Mouse (Mus musculus) hindbrain, embryonic 10.5 days (tissue): Measurements from ENCODE around the gene Numbl. TPM values are rescaled to one million over a fixed set of nuclear protein-coding genes. Genes with fewer than 3 reads are reported as not detected.

Experiments
- DNase-seq: peaks from one replicate; pipeline ENCODE4 v3.0.0-alpha.2; 2017; ENCODE audit warnings: low spot score
- H3K27ac ChIP-seq: fragments of 300-500 bp; sonication (generic); 2 replicates; pipeline ENCODE4 v1.5.1; 2016; ENCODE audit warnings: mild to moderate bottlenecking, moderate library complexity
- H3K27me3 ChIP-seq: fragments of 300-500 bp; sonication (generic); 2 replicates; pipeline ENCODE4 v1.6.1; 2016; ENCODE audit warnings: mild to moderate bottlenecking; ENCODE audit not compliant: poor library complexity, insufficient read depth, severe bottlenecking
- H3K36me3 ChIP-seq: fragments of 300-500 bp; sonication (generic); 2 replicates; pipeline ENCODE4 v1.6.1; 2016; ENCODE audit warnings: mild to moderate bottlenecking, moderate library complexity
- H3K4me1 ChIP-seq: fragments of 300-500 bp; sonication (generic); replicated peaks from 2 replicates; pipeline ENCODE4 v1.6.1; 2016; ENCODE audit warnings: mild to moderate bottlenecking
- H3K4me3 ChIP-seq: fragments of 300-500 bp; sonication (generic); 2 replicates; pipeline ENCODE4 v1.5.1; 2016; ENCODE audit warnings: mild to moderate bottlenecking, moderate library complexity
- H3K9me3 ChIP-seq: fragments of 300-500 bp; sonication (generic); 2 replicates; pipeline ENCODE4 v1.6.1; 2016; ENCODE audit warnings: mild to moderate bottlenecking, moderate library complexity
- WGBS: fragments of 180-500 bp; shearing (Covaris S2); methylation state at CpG from one replicate; pipeline ENCODE4 v1.1.7; 2016; 5-methylcytosine and 5-hydroxymethylcytosine counted together
- polyA plus RNA-seq: library from polyadenylated mRNA; unstranded; fragments of >200 nt; fragmentation: Nextera tagmentation; extraction: Ambion mirVana; gene quantifications from 2 replicates; pipeline ENCODE4 v1.2.1, GENCODE M21; 2016

The Numbl gene
- polyA plus RNA-seq, 1 experiment from 2014 or later: 53.1 TPM

DNA sequence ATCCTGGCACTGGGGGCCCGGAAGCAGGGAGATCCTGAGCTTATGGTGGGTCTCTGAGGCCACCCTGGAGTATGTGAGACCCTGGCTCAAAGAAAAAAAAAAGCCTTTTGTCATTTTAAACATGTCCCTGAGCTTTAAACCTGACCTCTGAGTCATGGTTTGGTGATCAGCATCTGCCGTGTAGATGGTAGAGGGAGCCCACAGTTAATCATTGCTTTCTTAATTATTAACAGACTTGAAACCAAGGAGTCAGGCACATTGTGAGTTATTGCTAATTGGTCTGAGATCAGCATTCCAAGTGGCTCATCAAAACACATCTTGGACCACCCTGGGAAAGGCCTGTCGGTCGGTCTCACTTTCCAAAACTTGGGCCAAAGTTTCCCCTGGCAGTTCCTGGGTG lies 24.0 kb downstream of the Numbl start:
- Histone ChIP-seq H3K27me3 (peaks cover 20% of the 10 kb centered on the region), H3K4me1 (peaks cover 14% of the 10 kb centered on the region), H3K27ac (no peak overlapping the region), H3K9me3 (no peaks in the 10 kb centered on the region), H3K36me3 (peaks cover 52% of the 10 kb centered on the region), H3K4me3 (no peak overlapping the region)
- DNase-seq: no peak
- WGBS: 72% methylated on average over 4 of the region's 4 CpGs

DNA sequence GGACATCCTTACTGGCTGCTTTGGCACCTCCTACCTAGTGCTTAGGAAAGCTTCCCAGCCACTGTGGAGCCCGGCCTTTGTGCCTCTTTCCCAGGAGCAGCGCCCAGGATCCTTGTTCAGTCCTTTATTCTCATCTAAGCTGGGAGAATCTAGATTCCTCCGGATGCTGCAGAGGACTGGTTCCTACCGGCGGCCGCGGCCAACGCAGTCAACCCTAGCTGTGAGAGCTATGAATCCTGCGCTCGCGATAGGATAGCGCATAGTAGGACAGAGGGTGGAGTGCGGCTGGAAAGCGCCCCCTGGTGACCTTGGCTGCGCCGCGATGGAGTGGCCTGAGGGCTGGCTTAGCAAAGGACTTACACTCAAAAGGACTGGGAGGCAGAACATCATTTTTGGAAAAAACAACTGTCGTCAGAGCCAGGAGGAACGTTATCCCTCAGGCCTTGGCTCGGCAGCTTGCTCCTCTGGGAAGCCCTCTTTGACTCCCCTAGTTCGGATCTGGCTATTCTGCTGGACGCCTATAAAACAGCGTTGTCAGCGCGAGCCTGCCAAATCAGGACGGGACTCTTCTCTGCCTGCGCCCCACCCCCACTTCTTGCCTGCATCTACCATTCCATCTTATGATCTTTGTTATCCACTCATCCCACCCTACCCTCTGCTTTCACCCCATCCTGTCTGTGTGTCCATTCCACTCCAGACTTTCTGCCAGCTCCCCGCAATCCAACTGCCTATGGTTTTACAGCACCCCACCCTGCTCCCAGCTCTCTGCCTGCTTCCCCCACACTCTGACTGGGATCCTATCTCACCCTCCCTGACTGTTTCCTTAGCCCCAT lies 26.8 kb downstream of the Numbl start:
- Histone ChIP-seq H3K27ac (peak overlapping the region; percentile 64; the same call in 1 of the 2 replicates), H3K27me3 (peaks cover 20% of the 10 kb centered on the region), H3K36me3 (peaks cover 24% of the 10 kb centered on the region), H3K4me3 (peak overlapping the region; percentile 26), H3K4me1 (peaks cover 14% of the 10 kb centered on the region), H3K9me3 (no peaks in the 10 kb centered on the region)
- 2% methylated on average over 28 of the region's 28 CpGs for WGBS
- DNase-seq: peak; percentile 63

DNA sequence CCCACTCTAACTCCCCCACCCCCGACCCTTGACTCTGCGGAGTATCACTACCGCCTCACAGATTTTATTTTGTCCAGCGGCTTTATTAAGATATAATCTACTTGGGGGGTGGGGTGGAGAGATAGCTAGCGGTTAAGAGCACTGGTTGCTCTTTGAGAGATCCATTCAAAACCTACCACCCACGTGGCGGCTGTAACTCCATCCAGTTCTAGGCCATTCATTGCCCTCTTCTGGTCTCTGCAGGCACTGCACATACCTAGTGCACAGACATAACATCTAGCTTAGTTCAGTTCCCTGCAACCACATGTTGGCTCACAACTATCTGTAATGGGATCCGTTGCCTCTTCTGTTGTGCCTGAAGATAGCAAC lies 27.4 kb downstream of the Numbl start:
- 5% methylated on average over 8 of the region's 8 CpGs for WGBS
- peaks cover 20% of the 10 kb centered on the region for H3K27me3 ChIP-seq
- peaks cover 14% of the 10 kb centered on the region for H3K4me1 ChIP-seq
- DNase-seq: peak; percentile 83
- peaks cover 19% of the 10 kb centered on the region for H3K36me3 ChIP-seq
- H3K27ac ChIP-seq: peak overlapping the region; percentile 64; the same call in 1 of the 2 replicates
- H3K9me3 ChIP-seq: no peaks in the 10 kb centered on the region
- H3K4me3 ChIP-seq: peak overlapping the region; percentile 26

DNA sequence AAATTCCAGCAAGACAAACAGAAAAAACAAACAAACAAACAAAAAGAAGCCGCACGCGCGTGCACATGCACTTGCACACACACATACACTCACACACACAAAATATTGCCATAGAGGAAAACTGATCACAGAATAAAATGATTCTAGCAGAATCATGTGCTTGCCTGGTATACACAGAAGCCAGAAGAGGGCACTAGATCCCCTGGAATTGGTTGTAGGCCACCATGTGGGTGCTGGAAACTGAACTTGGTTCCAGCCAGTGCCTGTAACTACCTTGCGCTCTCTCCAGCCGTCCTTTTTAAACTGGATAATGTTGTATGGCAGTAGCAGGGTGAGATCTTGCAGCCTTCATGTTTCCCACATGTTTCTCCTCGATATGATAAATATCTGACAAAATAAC lies 30.5 kb downstream of the Numbl start:
- peaks cover 20% of the 10 kb centered on the region for H3K27me3 ChIP-seq
- peaks cover 14% of the 10 kb centered on the region for H3K4me1 ChIP-seq
- no peak overlapping the region for H3K27ac ChIP-seq
- H3K4me3 ChIP-seq: no peak overlapping the region
- DNase-seq: no peak
- 0 out of 2 replicates have a peak, but pooled peaks cover 4% of the 10 kb centered on the region for H3K9me3 ChIP-seq
- 89% methylated on average over 7 of the region's 7 CpGs for WGBS
- no peaks in the 10 kb centered on the region for H3K36me3 ChIP-seq

DNA sequence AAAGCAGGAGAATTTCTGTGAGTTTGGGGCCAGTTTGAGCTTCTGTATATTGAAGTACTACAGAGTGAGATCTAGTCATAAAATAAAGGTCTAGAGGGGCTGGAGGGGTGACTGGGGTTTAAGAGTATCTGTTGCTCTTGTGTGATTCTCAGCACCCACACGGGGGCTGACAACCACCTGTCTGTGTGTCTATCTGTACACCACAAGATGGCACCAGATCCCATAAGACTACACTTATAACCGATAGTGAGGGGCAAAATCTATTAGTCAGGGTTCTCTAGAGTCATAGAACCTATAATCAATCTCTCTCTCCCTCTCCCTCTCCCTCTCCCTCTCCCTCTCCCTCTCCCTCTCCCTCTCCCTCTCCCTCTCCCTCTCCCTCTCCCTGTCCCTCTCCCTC lies 32.3 kb downstream of the Numbl start:
- H3K36me3 ChIP-seq: no peaks in the 10 kb centered on the region
- 67% methylated on average over 2 of the region's 2 CpGs for WGBS

DNA sequence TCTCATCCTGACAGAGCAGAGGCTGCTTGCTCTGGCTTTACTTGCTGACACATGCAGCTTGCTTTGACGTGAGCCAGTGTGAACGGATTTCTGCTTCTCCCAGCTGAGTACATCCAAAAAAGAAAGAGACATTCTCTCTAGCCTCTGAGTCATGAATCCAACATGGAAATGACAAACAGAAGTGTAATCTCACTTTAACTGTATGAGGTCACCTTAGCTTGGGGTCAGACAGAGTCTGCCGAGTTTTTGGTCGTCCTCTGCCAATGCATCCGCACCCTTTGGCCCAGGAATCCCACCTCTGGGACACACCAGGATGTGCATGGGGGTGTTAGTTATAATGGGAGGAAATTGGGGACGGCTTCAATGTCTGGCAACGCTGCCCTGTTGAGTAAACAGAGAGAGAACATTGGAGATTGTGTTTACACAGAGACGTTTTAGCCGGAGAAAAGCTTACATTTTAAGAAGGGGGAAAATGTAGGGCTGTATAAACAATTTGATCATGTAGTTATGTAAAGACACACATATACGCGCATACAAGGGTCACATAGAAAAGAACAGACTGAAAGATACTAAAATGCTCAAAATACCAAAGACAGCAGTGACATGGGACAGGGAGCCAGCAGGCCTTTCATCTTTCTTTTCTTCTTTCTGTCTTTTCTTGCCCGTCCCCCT lies 33.7 kb downstream of the Numbl start:
- Histone ChIP-seq H3K27me3 (peaks cover under 1% of the 10 kb centered on the region; the same call in 1 of the 2 replicates), H3K4me3 (no peak overlapping the region), H3K9me3 (0 out of 2 replicates have a peak, but pooled peaks cover 6% of the 10 kb centered on the region), H3K27ac (no peak overlapping the region), H3K36me3 (no peaks in the 10 kb centered on the region), H3K4me1 (no peaks in the 10 kb centered on the region)
- DNase-seq: no peak
- WGBS: 72% methylated on average over 12 of the region's 12 CpGs

More for the DNA sequence above, 32.3 kb downstream of the Numbl start:
- peaks cover 9% of the 10 kb centered on the region; the same call in 1 of the 2 replicates for H3K27me3 ChIP-seq
- DNase-seq: no peak
- H3K9me3 ChIP-seq: 0 out of 2 replicates have a peak, but pooled peaks cover 6% of the 10 kb centered on the region
- H3K4me1 ChIP-seq: peaks cover 2% of the 10 kb centered on the region
- H3K27ac ChIP-seq: no peak overlapping the region
- no peak overlapping the region for H3K4me3 ChIP-seq

DNA sequence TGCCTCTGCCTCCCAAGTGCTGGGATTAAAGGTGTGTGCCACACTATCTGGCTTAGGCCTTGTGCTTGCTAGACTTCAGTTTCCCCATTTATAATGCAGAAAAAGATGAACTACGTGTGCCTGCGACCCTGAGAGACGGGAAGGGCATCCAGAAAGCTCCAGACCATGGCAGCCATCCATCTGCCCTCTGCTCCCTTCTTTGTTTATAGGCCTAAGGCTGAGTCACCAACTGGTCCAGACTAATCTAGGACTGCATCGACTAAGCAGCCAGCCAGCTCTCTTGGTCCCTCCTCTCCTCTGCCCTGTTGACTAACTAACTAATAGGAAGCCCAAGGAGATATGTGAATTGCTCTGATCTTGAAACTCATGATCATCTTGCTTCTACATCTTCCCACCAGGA lies 37.7 kb downstream of the Numbl start:
- 0 out of 2 replicates have a peak, but pooled peaks cover 6% of the 10 kb centered on the region for H3K9me3 ChIP-seq
- 92% methylated on average over 4 of the region's 4 CpGs for WGBS
- no peaks in the 10 kb centered on the region for H3K4me1 ChIP-seq
- H3K27me3 ChIP-seq: no peaks in the 10 kb centered on the region
- DNase-seq: no peak
- no peak overlapping the region for H3K4me3 ChIP-seq
- no peak overlapping the region for H3K27ac ChIP-seq
- H3K36me3 ChIP-seq: no peaks in the 10 kb centered on the region

DNA sequence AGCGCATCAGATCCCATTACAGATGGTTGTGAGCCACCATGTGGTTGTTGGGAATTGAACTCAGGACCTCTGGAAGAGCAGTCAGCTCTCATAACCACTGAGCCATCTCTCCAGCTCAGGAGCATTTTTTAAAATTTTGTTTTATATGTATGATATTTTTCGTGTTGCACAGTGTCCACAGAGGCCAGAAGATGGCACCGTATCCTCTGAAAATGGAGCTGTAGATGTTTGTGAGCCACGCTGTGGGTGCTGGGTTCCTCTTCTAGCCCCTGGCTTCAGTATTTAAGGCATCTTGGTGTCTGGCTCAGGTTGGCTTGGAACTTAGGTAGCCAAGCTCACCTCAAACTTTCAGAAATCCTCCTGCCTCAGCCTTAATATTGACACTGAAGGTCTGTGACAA lies 38.3 kb downstream of the Numbl start:
- H3K4me3 ChIP-seq: no peak overlapping the region
- DNase-seq: no peak

DNA sequence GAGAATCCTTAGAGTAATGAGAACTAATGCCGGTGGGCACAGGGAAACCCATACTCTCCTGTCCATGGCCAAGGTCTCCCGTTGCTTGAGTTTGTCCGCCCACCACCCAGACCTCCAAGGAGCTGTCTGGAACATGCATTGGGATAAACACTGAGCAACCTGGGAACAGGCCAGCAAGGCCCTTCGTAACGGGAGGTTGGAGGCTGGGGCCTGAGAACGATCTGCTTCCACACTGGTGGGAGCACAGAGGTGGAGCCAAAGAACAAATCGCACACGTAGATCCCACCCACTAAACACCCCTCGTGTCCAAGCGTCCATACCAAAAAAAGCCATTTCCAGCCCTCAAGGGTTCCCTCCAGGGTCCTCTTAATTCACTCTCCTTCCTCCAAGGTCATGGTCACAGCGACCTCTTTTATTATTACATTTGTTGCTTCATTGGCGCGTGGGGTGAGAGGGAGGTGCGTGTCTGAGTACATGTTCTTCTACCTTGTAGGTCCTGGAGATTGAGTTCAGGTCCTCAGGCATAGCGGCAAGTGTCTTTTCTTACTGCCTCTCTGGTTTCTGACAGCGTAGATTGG lies 39.9 kb downstream of the Numbl start:
- H3K27ac ChIP-seq: no peak overlapping the region
- DNase-seq: no peak
- no peaks in the 10 kb centered on the region for H3K4me1 ChIP-seq
- H3K27me3 ChIP-seq: peaks cover 5% of the 10 kb centered on the region; the same call in 1 of the 2 replicates
- H3K36me3 ChIP-seq: no peaks in the 10 kb centered on the region
- no peak overlapping the region for H3K4me3 ChIP-seq
- H3K9me3 ChIP-seq: 0 out of 2 replicates have a peak, but pooled peaks cover 6% of the 10 kb centered on the region
- 86% methylated on average over 16 of the region's 16 CpGs for WGBS

More for the DNA sequence above, 38.3 kb downstream of the Numbl start:
- H3K36me3 ChIP-seq: no peaks in the 10 kb centered on the region
- H3K4me1 ChIP-seq: no peaks in the 10 kb centered on the region
- no peaks in the 10 kb centered on the region for H3K27me3 ChIP-seq
- H3K27ac ChIP-seq: no peak overlapping the region
- whole genome bisulfite sequencing: 88% methylated on average over 4 of the region's 4 CpGs
- 0 out of 2 replicates have a peak, but pooled peaks cover 6% of the 10 kb centered on the region for H3K9me3 ChIP-seq

DNA sequence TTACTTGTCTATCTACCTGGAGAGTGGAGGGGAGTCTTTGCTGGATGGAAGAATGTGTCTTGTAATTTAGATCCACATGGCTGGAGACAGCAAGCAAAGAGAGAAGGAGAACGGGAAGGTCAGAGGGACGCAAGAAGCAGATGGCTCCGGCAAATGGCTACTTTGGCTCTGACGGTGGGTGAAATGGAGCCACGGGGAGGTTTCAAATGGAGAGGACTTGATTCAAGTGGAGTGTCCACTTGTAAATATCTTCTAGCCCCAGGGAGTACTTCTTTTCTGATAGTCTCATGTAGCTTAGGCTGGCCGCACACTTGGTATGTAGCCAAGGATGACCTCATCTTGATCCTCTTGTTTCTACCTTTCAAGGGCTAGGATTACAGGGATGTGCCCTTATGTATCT lies 40.6 kb downstream of the Numbl start:
- DNase-seq: no peak
- no peaks in the 10 kb centered on the region for H3K36me3 ChIP-seq
- no peak overlapping the region for H3K4me3 ChIP-seq
- H3K4me1 ChIP-seq: no peaks in the 10 kb centered on the region
- 0 out of 2 replicates have a peak, but pooled peaks cover under 1% of the 10 kb centered on the region for H3K9me3 ChIP-seq
- 91% methylated on average over 6 of the region's 6 CpGs for WGBS
- H3K27me3 ChIP-seq: peaks cover 9% of the 10 kb centered on the region; the same call in 1 of the 2 replicates
- H3K27ac ChIP-seq: no peak overlapping the region

DNA sequence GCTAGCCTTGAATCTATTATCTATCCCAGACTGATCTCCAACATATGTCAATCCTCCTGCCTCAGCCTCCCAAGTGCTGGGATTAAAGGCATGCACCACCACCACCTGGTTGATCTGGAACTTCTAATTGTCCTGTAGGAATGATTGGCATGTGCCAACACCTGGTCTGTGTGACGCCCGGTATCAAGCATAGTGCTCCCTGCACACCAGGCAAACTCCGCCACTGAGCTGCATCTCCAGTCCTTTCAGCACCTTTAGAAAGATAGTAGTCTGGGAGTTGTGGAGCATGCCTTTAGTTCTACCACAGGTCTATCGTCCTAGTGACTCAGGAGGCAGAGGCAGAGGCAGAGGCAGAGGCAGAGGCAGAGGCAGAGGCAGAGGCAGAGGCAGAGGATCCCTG lies 42.1 kb downstream of the Numbl start:
- Histone ChIP-seq H3K4me3 (no peak overlapping the region), H3K9me3 (no peaks in the 10 kb centered on the region), H3K36me3 (no peaks in the 10 kb centered on the region), H3K4me1 (no peaks in the 10 kb centered on the region), H3K27ac (no peak overlapping the region), H3K27me3 (peaks cover 15% of the 10 kb centered on the region; the same call in 1 of the 2 replicates)
- no peak for DNase-seq
- WGBS: 87% methylated on average over 4 of the region's 4 CpGs

DNA sequence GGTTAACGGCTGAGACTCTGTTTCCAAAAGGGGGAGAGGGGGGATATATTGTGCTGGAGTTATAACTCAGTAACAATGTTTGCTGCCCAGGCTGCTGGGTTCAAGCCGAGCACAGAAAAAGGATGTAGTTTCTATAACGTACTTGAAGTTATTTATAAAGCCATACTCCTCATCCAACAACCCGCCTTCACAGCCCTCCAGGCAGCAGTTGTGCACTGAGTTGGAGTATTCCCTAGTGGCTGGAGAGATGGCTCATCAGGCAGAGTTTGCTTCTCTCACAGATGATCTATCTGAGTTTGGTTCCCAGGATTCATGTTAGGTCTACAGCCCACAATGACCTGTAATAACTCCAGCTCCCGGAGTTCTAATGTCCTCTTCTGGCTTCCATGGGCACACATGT lies 42.6 kb downstream of the Numbl start:
- no peak overlapping the region for H3K27ac ChIP-seq
- DNase-seq: no peak
- no peaks in the 10 kb centered on the region for H3K36me3 ChIP-seq
- 83% methylated on average over 5 of the region's 5 CpGs for WGBS
- peaks cover 17% of the 10 kb centered on the region; the same call in 1 of the 2 replicates for H3K27me3 ChIP-seq
- H3K4me1 ChIP-seq: no peaks in the 10 kb centered on the region
- H3K4me3 ChIP-seq: no peak overlapping the region
- no peaks in the 10 kb centered on the region for H3K9me3 ChIP-seq
